Mouse (Mus musculus) midbrain, embryonic 12.5 days (tissue): ENCODE data around the gene Ddx20. TPM values are rescaled to one million over a fixed set of nuclear protein-coding genes. Genes with fewer than 3 reads are reported as not detected.

Source experiments
- ATAC-seq: fragments of 200-750 bp; cut with Nextera tagmentation; 2 replicates; pipeline ENCODE4 v1.8.0; 2017; ENCODE audit warnings: low read depth, moderate TSS enrichment, moderate library complexity; ENCODE audit not compliant: low FRiP score
- H3K27ac ChIP-seq: fragments of 300-500 bp; sonication (generic); replicated peaks from 2 replicates; pipeline ENCODE4 v1.5.1; 2016; ENCODE audit warnings: mild to moderate bottlenecking
- H3K27me3 ChIP-seq: fragments of 300-500 bp; sonication (generic); 2 replicates; pipeline ENCODE4 v1.6.1; 2016; ENCODE audit warnings: mild to moderate bottlenecking
- H3K36me3 ChIP-seq: fragments of 300-500 bp; sonication (generic); 2 replicates; pipeline ENCODE4 v1.6.1; 2016
- H3K4me1 ChIP-seq: fragments of 300-500 bp; sonication (generic); 2 replicates; pipeline ENCODE4 v1.6.1; 2016
- H3K4me2 ChIP-seq: fragments of 300-500 bp; sonication (generic); replicated peaks from 2 replicates; pipeline ENCODE4 v1.6.1; 2016; ENCODE audit warnings: mild to moderate bottlenecking, moderate library complexity
- H3K4me3 ChIP-seq: fragments of 300-500 bp; sonication (generic); 2 replicates; pipeline ENCODE4 v1.5.1; 2016; ENCODE audit warnings: mild to moderate bottlenecking
- H3K9ac ChIP-seq: fragments of 300-500 bp; sonication (generic); replicated peaks from 2 replicates; pipeline ENCODE4 v1.6.1; 2016; ENCODE audit warnings: mild to moderate bottlenecking, moderate library complexity
- H3K9me3 ChIP-seq: fragments of 300-500 bp; sonication (generic); 2 replicates; pipeline ENCODE4 v1.6.1; 2016; ENCODE audit warnings: mild to moderate bottlenecking
- WGBS: fragments of 180-500 bp; shearing (Covaris S2); methylation state at CpG from one replicate; pipeline ENCODE4 v1.1.7; 2016; 5-methylcytosine and 5-hydroxymethylcytosine counted together
- polyA plus RNA-seq: library from polyadenylated mRNA; unstranded; fragments of >200 nt; fragmentation: Nextera tagmentation; extraction: Ambion mirVana; gene quantifications from 2 replicates; pipeline ENCODE4 v1.2.1, GENCODE M21; 2016

The Ddx20 gene
- polyA plus RNA-seq, 1 experiment from 2014 or later, result 42.4 TPM

GRCm38 (mm10) chr3:105660530-105660929 lies 26.8 kb downstream of the Ddx20 start:
- Histone ChIP-seq H3K4me1 (no peaks in the 10 kb centered on the region), H3K9me3 (no peaks in the 10 kb centered on the region), H3K27ac (no peak overlapping the region), H3K9ac (no peak overlapping the region), H3K4me3 (no peak overlapping the region), H3K27me3 (no peaks in the 10 kb centered on the region), H3K4me2 (no peak overlapping the region), H3K36me3 (no peaks in the 10 kb centered on the region)
- ATAC-seq, result no peak
- WGBS, result 79% methylated on average over 2 of the region's 2 CpGs

GRCm38 (mm10) chr3:105655031-105655585 lies 32.3 kb downstream of the Ddx20 start:
- H3K36me3 ChIP-seq, result no peaks in the 10 kb centered on the region
- no peaks in the 10 kb centered on the region for H3K27me3 ChIP-seq
- whole genome bisulfite sequencing, result 89% methylated on average over 11 of the region's 11 CpGs
- H3K4me1 ChIP-seq, result no peaks in the 10 kb centered on the region
- no peak overlapping the region for H3K27ac ChIP-seq
- H3K4me2 ChIP-seq, result no peak overlapping the region
- no peak overlapping the region for H3K4me3 ChIP-seq
- no peak for ATAC-seq
- no peaks in the 10 kb centered on the region for H3K9me3 ChIP-seq
- H3K9ac ChIP-seq, result no peak overlapping the region

- Histone ChIP-seq H3K9ac (no peak overlapping the region), H3K27ac (no peak overlapping the region), H3K4me3 (no peak overlapping the region), H3K36me3 (no peaks in the 10 kb centered on the region), H3K27me3 (no peaks in the 10 kb centered on the region), H3K4me2 (no peak overlapping the region), H3K4me1 (no peaks in the 10 kb centered on the region), H3K9me3 (no peaks in the 10 kb centered on the region)
- WGBS, result 91% methylated on average over 13 of the region's 13 CpGs
- no peak for ATAC-seq
Measured at GRCm38 (mm10) chr3:105653544-105654380, 33.6 kb downstream of the Ddx20 start.

GRCm38 (mm10) chr3:105648889-105649567 lies 38.3 kb downstream of the Ddx20 start:
- peak; percentile 38; the same call in 1 of the 2 replicates for ATAC-seq
- Histone ChIP-seq H3K36me3 (no peaks in the 10 kb centered on the region), H3K9me3 (no peaks in the 10 kb centered on the region), H3K27ac (no peak overlapping the region), H3K4me2 (no peak overlapping the region), H3K4me1 (no peaks in the 10 kb centered on the region), H3K9ac (no peak overlapping the region), H3K4me3 (no peak overlapping the region), H3K27me3 (no peaks in the 10 kb centered on the region)
- WGBS, result 66% methylated on average over 8 of the region's 8 CpGs

GRCm38 (mm10) chr3:105643566-105643965 lies 43.8 kb downstream of the Ddx20 start:
- no peaks in the 10 kb centered on the region for H3K9me3 ChIP-seq
- H3K4me3 ChIP-seq, result no peak overlapping the region
- ATAC-seq, result no peak
- H3K27ac ChIP-seq, result no peak overlapping the region
- 0 out of 2 replicates have a peak, but pooled peaks cover 2% of the 10 kb centered on the region for H3K4me1 ChIP-seq
- H3K4me2 ChIP-seq, result no peak overlapping the region
- no peak overlapping the region for H3K9ac ChIP-seq
- WGBS, result 82% methylated on average over 5 of the region's 5 CpGs
- no peaks in the 10 kb centered on the region for H3K36me3 ChIP-seq
- no peaks in the 10 kb centered on the region for H3K27me3 ChIP-seq

- ATAC-seq, result no peak
- H3K4me3 ChIP-seq, result no peak overlapping the region
- H3K4me1 ChIP-seq, result 0 out of 2 replicates have a peak, but pooled peaks cover 2% of the 10 kb centered on the region
- H3K9ac ChIP-seq, result no peak overlapping the region
- no peaks in the 10 kb centered on the region for H3K27me3 ChIP-seq
- H3K36me3 ChIP-seq, result no peaks in the 10 kb centered on the region
- no peak overlapping the region for H3K4me2 ChIP-seq
- WGBS, result 63% methylated on average over 1 of the region's 1 CpGs
- no peaks in the 10 kb centered on the region for H3K9me3 ChIP-seq
- no peak overlapping the region for H3K27ac ChIP-seq
Measured at GRCm38 (mm10) chr3:105642186-105642585, 45.2 kb downstream of the Ddx20 start.

- Histone ChIP-seq H3K9me3 (no peaks in the 10 kb centered on the region), H3K36me3 (no peaks in the 10 kb centered on the region), H3K27ac (peak overlapping the region; percentile 4; the same call in 1 of the 2 replicates), H3K4me2 (no peak overlapping the region), H3K9ac (no peak overlapping the region), H3K4me1 (peaks cover 5% of the 10 kb centered on the region; the same call in 1 of the 2 replicates), H3K4me3 (no peak overlapping the region), H3K27me3 (no peaks in the 10 kb centered on the region)
- WGBS, result 85% methylated on average over 3 of the region's 3 CpGs
- ATAC-seq, result no peak
Measured at GRCm38 (mm10) chr3:105633021-105633420, 54.4 kb downstream of the Ddx20 start.

- peaks cover 5% of the 10 kb centered on the region; the same call in 1 of the 2 replicates for H3K4me1 ChIP-seq
- no peaks in the 10 kb centered on the region for H3K27me3 ChIP-seq
- no peaks in the 10 kb centered on the region for H3K9me3 ChIP-seq
- H3K27ac ChIP-seq, result 0 out of 2 replicates have a peak overlapping the region, but pooled peaks have one; percentile 4
- H3K4me2 ChIP-seq, result no peak overlapping the region
- 75% methylated on average over 2 of the region's 2 CpGs for whole genome bisulfite sequencing
- ATAC-seq, result 0 out of 2 replicates have a peak, but pooled peaks have one; percentile 27
- no peak overlapping the region for H3K4me3 ChIP-seq
- H3K9ac ChIP-seq, result no peak overlapping the region
- no peaks in the 10 kb centered on the region for H3K36me3 ChIP-seq
Measured at GRCm38 (mm10) chr3:105632296-105632695, 55.1 kb downstream of the Ddx20 start.

Other genes starting within 250 kb of the Ddx20 start
- gene Kcnd3, start 235.2 kb downstream of the Ddx20 start, polyA plus RNA-seq, result 5.1 TPM in 2 replicates
- gene Inka2, start 17.0 kb upstream of the Ddx20 start, polyA plus RNA-seq, result 1.3 and 1.5 TPM in 2 replicates
- gene Rap1a, start 113.8 kb upstream of the Ddx20 start, polyA plus RNA-seq, result 73.1 and 76.4 TPM in 2 replicates
- gene Adora3, start 183.3 kb upstream of the Ddx20 start, polyA plus RNA-seq, result 0.12 TPM in 1 of 2 replicates, not detected in the other
- not detected in 2 replicates for gene Tmigd3, start 183.3 kb upstream of the Ddx20 start, polyA plus RNA-seq
- gene I830077J02Rik, start 245.1 kb upstream of the Ddx20 start, polyA plus RNA-seq, result 0.34 and 0.41 TPM in 2 replicates